Mouse (Mus musculus) mouse embryonic stem cell (cell line): ENCODE results near the gene 1700029J07Rik.

ENCODE experiments used
- in situ Hi-C, 2 experiments: fragments of 300-500 bp; cut with MboI; formaldehyde crosslinking; loops; 1 replicate in 1 of 2; 3 replicates in 1 of 2; pipeline ENCODE4 v1.14.3; 2019 to 2020; ENCODE audit warnings: low sequenced_read_pairs in 2 of 2, low pct_unique_long_range_greater_than_20kb in 1 of 2, mixed read lengths in 1 of 2; ENCODE audit not compliant: unreplicated experiment in 1 of 2

The 1700029J07Rik gene

DNA sequence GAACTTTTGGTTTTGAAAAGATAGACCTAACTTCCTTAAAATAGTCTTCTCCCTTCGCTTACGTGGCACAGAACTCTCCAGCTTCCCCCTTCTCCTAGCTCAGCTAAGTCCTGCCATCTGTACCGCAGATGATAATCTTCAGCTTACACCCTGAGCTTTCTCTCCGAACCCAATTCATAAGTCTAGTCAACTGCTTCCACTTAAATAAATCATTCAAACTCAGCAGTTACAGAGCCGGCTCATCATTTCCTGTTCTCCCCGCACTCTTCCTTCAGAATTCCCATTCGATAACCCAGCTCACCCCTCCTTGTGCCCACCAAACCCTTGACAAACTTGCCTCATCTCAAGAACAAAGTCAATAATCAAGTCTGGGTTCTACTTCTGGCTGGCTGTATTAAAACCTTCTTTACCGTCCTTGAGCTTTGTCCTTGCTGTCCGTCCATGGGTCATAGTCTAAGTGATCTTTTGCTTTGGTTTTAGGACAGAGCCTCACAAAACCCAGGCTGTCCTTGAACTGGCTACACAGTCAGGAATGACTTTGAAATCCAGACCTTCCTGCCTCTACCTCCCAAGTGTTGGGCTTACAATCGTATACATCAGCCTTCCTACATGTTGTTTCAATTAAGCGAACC is 901 bp upstream of the 1700029J07Rik start:
- in situ Hi-C loops, result no loop called here

DNA sequence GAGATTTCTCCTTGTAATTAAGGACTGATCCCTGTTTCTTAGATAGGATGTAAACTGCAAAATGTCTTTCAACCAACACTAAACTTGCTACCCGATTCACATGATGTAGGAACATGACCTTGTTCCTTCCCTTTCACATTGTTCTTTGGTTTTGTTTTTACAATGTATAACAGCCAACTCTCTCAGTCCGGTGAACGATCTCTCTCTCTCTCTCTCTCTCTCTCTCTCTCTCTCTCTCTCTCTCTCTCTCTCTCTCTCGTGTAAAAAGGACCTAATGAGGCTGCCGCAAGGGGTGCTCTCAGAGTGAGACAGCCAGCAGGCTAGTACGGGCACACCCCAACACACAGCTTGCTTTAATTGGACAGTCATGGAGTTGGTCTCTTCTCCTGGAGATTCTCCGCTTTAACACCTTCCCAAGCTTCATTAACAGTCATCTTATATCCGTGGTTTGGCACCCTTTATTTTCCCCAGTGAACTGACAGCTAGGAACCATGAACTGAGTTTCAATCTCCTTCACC is 1.0 kb downstream of the 1700029J07Rik start:
- in situ Hi-C loops, result no loop called here

GRCm38 (mm10) chr8:45970894-45971293 is 4.2 kb downstream of the 1700029J07Rik start:
- in situ Hi-C loops, result no loop called here

DNA sequence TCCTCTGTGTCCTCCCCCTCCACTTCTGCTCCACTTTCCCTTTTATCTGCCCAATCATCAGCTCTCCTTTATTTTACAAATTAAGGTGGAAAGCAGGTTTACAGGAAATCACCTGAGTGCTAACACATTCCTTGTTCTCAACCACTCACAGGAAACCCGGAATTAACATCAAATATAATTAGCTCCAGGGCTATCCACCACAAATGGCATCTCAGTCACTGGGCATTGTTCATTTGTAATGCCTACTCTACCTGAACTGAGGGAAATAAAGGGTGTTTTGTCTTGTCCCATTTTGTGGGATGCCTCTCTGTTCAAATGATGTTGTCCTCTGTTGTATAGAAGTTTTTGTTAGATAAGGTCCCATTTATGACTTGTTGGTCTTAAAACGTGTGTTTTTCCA is 24.4 kb downstream of the 1700029J07Rik start:
- in situ Hi-C loops, result no loop called here

DNA sequence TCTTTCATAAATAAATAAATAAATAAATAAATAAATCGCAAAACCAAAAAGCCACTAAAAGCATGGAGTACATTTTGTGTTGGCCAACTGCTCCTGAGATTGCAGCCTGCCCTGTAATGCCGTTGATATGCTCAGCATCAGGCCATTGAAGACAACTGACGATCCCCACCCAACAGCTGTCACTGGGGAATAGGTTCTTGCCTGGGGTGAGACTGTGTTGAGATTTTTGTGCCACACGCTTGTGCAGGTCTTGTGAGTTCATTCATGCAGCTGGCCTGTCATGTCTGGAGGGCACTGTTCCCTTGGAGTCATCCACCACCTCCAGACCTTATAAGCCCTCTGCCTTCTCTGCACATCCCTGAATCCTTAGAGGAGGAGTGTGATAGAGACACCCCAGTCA is 28.8 kb downstream of the 1700029J07Rik start:
- in situ Hi-C loops, result no loop called here

GRCm38 (mm10) chr8:45936986-45937385 is 38.1 kb downstream of the 1700029J07Rik start:
- in situ Hi-C loops, result loop anchor here (5.0 to 10.0 kb wide), 3 partner anchors 122 to 485 kb away; no protein-coding TSS in a partner anchor

DNA sequence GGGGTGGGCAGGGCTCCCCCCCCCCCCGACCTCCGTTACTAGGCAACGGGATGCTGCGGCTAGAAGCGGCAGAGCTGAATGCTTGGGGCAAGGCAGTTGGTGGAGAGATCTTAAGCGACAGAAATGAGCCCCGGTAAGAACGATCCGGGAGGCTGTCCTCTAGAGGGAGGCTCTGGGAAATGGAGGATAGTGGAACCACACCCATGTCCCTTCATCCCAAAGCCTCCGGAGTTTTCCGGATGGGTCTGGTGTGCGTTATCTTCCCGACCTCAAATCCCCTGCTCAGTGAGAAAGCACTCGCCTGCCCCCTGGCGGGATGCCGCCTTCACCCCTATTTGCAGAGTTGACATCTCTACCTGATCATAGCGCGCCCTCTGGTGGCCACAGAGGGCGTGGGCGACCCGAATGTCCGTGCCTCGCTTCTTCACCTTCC is 40.5 kb downstream of the 1700029J07Rik start, which contains the start of gene Ccdc110:
TSS of gene Ccdc110 (plus strand) at position 38 of the 433 bp plus-strand sequence.
- in situ Hi-C loops, result loop anchor here (5.0 to 10.0 kb wide), 4 partner anchors 120 to 482 kb away; no protein-coding TSS in a partner anchor

DNA sequence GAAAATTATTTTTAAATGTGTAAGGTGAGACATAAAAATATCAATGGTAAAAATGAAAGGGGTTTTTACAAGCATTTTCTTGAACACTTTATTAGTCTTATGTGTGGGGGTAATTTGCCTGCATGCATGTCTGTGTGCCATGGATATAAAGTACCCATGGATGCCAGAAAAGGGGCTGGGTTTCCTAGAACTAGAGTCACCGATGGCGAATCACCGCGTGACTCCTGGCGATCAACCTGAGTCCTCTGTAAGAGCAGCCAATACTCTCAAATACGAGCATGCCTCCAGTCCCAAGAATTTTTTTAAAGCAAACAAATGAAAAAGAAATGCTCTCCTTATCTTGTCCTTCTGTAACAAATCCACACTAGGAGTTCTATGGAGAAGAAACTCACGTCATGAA is 52.9 kb downstream of the 1700029J07Rik start:
- in situ Hi-C loops, result no loop called here

GRCm38 (mm10) chr8:45920392-45920791 is 54.7 kb downstream of the 1700029J07Rik start:
- in situ Hi-C loops, result no loop called here

- in situ Hi-C loops, result no loop called here
These were observed 56.2 kb downstream of the 1700029J07Rik start for GRCm38 (mm10) chr8:45918891-45919290.

DNA sequence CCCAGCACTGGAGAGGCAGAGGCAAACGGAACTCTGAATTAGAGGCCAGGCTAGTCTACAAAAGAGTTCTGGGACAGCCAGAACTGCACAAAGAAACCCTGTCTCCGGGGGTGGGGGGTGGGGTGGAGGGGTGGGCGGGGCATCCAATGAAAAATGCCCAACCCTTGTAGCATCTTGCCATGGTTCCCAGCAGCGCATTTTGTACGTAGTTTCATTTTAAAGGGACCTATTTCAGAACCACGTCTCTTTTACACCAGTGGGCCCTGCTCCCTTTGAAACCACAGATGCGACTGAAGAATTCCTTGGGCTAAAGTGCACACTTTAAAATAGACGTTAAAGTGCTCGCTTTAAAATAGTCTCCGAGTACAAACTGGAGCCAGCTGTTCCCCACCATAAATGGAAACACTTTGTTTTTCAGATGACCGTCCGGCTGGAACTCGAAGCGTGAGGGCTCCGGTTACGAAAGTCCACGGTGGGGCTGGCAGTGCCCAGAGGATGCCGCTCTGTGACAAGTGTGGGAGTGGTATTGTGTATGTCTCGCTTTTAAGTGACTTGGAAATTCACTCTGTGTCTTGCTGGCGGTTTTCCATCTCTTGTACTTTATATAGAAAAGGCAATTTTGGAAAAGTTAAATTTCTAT is 57.9 kb downstream of the 1700029J07Rik start:
- in situ Hi-C loops, result no loop called here

- in situ Hi-C loops, result no loop called here
These were observed 58.6 kb downstream of the 1700029J07Rik start for GRCm38 (mm10) chr8:45916496-45916895.

DNA sequence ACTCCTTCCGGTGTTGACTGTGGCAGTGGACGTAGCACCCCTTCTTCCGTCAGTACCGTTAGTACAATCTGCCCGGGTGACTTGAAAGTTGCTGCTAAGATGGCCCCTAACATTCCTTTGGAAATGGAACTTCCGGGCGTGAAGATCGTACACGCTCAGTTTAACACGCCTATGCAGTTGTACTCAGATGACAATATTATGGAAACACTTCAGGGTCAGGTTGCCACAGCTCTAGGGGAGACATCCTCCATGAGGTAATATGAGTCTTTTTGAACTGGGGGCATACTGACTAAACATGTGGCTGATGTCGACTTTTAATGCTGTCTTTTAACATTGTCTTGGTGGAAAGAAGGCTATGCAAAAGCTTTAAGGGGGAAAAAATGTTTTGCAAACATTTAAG is 61.3 kb downstream of the 1700029J07Rik start:
- in situ Hi-C loops, result no loop called here

- in situ Hi-C loops, result no loop called here
These were observed 68.8 kb downstream of the 1700029J07Rik start for GRCm38 (mm10) chr8:45906251-45906619.

- in situ Hi-C loops, result no loop called here
These were observed 69.3 kb downstream of the 1700029J07Rik start for GRCm38 (mm10) chr8:45905591-45906250.

GRCm38 (mm10) chr8:45903659-45904058 is 71.4 kb downstream of the 1700029J07Rik start:
- in situ Hi-C loops, result no loop called here
